Mouse (Mus musculus) thymus, adult 18-20 months (tissue): ENCODE data around the gene Ralgapa2.

Experiments
- DNase-seq, 2 experiments: peaks; one replicate each; pipeline ENCODE4 v3.0.0; 2022; ENCODE audit warnings: mixed read lengths in 2 of 2

Ralgapa2 gene

DNA sequence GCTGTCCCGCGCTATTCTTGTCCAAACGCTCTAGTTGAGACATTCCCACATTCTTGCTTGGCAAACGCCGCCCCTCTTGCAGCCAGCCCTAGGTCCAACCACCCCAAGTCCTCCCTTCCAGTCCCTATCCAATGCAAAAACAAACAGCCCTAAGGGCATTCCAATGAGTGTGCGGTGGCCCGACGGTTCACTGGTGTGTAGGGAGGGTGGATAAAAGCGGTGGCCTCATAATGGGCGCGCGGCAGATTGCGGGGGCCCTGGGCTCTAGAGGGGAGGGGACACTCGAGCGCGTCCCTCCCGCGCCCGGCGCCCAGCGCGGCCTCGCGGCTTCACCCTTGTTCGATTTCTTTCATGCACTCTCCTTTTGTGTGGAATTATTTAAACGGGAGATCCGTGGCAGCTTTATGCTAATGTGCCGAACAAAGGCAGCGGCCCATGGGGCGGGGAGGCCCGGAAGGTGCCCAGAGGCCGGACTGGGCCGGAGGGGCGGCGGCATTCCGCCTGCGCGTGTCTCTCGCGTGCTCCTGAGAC, 293.9 kb downstream of the Ralgapa2 start:
- DNase-seq: no peak

DNA sequence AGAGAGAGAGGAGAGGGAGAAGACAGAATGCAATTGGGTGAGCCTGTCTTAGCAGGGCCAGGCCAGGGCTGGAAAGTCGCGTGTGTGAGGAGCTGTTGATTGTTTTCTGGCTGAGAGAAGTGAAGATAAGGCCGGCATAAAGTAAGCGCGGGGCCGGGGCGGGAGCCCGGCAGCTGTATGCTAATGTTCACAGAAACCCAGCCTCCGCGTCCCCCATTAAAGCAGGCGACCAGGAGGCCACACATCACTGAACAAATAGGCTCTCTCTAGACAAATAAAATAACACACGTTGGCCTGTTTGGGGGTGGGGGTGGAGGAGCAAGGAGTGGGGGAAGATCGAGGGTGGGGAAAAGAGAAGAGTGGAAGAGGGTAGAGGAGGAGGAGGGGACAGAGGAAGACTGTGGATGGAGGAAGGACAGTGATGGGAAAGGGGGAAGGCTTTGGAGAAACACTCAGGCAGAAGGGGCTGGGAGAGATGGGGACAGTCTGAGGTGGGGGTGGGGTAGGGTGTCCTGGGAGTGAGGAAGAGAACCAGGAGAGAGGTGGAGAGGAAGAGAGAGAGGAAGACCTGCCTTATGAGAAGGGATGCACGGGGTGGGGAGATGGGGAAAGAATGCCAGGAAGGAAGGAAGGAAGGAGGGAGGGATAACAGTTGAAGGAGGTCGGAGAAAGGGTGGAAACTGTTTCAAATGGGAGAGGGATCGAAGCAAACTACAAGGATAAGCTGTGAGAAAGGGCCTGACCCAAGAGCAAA, 294.7 kb downstream of the Ralgapa2 start:
- no peak for DNase-seq

DNA sequence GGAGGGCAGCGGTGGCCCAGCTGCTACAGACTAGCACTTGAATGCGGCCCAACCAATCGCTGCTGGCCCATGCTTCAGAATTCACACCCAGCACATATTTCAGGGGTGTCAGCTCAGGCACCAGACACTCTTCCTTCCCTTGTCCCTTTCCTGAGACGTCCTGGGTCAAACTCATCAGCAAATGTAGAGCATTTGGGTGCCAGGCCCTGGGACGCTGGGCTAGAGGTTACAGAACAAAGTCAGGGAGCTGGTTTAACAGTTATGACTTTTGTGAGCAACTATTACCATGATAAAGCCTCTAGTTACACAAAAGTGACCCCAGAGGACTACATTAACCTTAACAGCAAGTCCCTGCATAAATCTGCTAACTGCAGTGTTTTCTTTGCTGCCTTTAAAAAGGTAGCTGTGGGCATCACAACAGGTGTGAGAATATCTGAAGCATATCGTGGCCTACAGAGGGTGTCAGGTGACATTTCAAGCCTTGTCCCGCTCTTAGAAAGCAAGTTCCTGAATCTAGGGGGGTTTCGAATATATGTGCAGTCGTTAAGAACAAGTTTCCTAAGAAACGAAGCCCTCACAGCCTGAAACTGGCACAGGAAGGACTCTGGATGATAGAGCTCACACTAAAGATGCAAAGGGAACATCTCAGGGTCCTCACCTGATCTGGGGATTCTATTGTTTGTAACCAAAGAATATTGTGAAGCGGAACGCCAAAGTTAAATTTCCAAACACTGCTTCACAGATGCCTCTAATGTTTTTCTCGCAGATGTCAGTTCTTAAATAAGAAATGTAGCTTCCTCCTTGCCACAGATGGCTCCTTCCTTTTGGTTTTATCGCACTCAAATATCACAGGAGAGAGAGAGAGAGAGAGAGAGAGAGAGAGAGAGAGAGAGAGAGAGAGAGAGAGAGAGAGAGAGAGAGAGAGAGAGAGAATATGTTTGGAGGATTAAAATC, 295.8 kb downstream of the Ralgapa2 start:
- DNase-seq: no peak

DNA sequence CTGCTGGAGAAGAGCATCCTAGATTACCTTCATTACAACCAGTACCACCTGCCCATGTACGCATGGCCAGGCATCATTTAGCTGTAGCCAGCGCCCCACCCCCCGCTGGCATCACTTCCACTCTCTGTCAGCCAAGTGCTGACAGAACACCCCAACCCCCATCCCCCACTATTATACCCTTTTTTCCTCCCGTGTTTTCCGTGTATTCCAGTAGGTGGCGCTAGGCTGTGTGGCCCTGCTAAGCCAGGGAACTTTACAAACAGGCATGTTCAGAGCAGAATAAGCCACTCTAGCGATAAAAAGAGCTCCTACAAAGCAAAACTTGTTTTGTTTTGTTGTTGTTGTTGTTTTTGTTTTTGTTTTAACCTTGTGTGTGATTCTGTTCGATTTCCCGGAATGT, 297.4 kb downstream of the Ralgapa2 start:
- no peak for DNase-seq

DNA sequence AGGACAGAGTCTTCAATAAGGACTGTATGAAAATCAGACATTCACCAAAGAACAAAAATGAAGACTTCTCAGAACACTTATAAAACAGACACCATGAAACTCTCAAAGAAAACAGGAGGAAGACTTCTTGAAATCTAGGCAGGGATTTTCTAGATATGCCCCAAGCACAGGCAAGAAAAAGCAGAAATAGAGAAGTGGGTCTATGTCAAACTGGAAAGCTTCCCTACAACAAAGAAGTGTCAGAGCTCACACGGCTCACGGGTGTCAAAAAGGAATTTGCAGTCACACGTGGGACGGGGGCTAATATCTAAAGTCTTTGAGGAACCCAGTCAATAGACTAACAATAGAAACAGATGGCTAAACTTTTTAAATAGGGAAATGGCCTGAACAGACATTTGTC, 301.2 kb downstream of the Ralgapa2 start:
- DNase-seq: no peak

DNA sequence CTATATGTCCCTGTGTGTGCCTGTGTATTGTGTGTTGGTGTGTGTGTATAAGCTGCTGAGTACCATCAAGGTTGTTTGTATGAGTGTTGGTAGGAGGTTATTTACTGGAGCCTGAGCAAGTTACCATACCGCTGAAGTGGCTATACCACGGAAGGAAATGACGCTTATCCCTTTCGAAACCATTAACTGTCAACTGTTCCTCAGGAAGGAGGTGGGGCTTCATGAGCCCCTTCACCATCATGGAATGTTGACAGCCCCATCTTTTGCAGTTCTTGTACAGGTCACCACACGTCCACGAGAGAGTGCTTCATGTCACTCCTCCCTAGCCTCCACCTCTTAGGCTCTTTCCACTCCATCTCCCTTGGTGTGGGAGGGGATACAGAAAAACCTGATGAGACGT, 314.2 kb downstream of the Ralgapa2 start:
- DNase-seq: no peak

DNA sequence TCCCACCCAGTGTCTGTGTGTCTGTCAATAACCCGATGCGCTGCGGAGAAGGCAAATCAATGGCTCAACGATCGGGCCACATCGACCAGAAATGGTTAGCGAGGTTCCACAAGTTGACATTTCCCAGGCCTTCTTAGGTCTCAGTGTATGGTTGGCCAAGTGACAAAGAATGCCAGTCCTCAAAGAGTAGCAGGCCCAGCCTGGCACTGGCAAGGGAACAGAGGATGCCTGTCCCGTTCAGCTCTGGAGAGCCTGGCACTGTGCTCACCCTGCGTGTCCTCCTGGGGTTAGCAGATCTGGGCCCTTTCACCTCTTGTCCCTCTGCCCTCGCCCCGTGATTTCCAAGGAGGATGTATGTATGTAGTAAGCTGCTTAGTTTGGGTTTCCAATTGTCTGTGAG, 316.0 kb downstream of the Ralgapa2 start:
- DNase-seq: no peak
